Mouse (Mus musculus): Measurements from ENCODE around the gene Akr1e1.
"Not testable (repeated sequence)": the region's sequence is repeated elsewhere in the genome, so short reads cannot be mapped to it uniquely, and the experiment has no call there.

Akr1e1 gene

GRCm38 (mm10) chr13:4608961-4609409, at the start of gene Akr1e1:
TSS of gene Akr1e1 (minus strand) at chr13:4609174.
- peak; percentile 93 for DNase-seq (ENCODE audit: low spot score)

DNA sequence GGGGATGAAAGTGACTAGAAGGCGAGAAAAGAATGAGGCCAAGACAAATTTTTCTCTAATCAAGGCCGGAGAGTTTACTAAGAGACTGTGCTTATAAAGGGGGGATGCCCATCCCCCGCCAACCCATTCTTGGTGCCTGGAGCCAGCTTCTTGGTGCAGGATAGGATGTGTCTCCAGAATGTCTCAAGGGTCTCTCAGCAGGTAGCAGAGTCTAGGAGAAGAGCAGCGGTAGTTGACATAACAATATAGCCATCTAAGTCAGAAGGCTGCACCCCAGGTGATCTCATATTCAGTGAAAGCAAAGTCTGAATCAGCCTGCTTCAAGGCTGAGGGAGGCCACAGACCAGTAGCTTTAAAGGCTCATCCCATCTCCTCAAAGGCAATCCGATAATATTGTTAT, 49.4 kb upstream of the Akr1e1 start:
- DNase-seq (ENCODE audit: low spot score) = no peak

GRCm38 (mm10) chr13:4656277-4657146, 47.5 kb upstream of the Akr1e1 start:
- no peak for DNase-seq (ENCODE audit: low spot score)

DNA sequence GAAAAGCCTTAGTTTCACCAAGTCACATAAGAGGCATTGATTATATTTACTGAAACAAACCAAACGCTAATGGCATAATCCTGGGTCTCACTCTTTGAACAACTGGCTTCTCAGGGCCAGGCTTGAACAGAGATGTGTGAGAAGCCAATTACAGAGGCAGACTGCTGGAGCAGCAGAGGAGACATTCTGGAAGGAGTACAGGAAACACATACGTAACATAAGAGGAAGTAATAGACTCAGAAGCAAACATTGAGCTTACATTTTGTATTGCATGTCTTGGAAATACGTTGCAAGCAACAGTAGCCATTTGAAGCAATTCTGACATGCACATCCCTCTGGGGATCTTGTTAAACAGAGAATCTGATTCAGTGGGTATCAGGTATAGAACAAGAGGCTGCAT, 41.2 kb upstream of the Akr1e1 start:
- no peak for DNase-seq (ENCODE audit: low spot score)

GRCm38 (mm10) chr13:4645248-4645647, 36.3 kb upstream of the Akr1e1 start:
- no peak for DNase-seq (ENCODE audit: low spot score)

GRCm38 (mm10) chr13:4610902-4611301, 1.9 kb upstream of the Akr1e1 start:
- peak; percentile 25 for DNase-seq (ENCODE audit: low spot score)

DNA sequence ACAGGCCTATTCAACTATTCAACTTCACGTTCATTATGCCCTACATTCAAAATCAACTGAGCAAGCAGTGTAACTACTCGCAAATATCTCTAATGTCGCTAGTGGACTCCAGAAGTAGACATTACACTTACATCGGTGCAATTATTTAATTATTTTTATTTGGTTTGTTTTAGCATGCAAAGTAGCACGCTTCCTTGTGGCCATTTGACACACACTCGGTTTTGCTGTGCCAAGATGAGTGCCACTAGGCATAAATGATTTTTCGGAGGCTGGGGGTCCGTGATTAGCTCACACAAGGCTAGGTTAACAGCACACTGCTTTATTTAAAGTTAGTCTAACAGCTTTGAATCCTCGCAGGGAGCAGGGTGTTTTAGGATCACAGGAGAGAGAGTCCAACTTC, 444 bp downstream of the Akr1e1 start:
- DNase-seq (ENCODE audit: low spot score) = no peak

- no peak for DNase-seq (ENCODE audit: low spot score)
These were observed 2.2 kb downstream of the Akr1e1 start for GRCm38 (mm10) chr13:4606821-4607220.

- DNase-seq (ENCODE audit: low spot score) = not testable (repeated sequence)
These were observed 5.5 kb downstream of the Akr1e1 start for GRCm38 (mm10) chr13:4603431-4603830.

DNA sequence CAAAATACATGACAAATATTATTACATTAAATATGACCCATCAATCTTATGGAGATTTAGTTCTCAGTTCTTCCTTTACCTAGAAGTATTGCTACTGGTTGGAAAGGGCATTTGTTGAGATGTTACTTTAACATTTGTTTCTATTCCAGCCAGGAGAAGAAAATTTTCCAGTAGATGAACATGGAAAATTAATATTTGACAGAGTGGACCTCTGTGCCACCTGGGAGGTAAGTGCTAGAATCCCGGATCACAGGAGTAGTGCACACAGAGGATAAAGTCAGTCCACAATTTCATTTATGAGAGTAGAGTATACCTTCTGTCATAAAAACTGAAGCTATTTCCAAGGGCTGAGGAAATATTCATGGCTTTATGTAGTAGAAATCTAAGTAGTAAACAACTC, 32.1 kb downstream of the Akr1e1 start:
- DNase-seq (ENCODE audit: low spot score) = no peak

- DNase-seq (ENCODE audit: low spot score) = no peak
These were observed 35.1 kb downstream of the Akr1e1 start, which contains the start of gene Akr1c21 for GRCm38 (mm10) chr13:4573871-4574270. TSS of gene Akr1c21 (plus strand) at chr13:4574075.

GRCm38 (mm10) chr13:4565996-4566395, 43.0 kb downstream of the Akr1e1 start:
- no peak for DNase-seq (ENCODE audit: low spot score)

- DNase-seq (ENCODE audit: low spot score) = no peak
These were observed 48.5 kb downstream of the Akr1e1 start for GRCm38 (mm10) chr13:4560500-4560899.

- no peak for DNase-seq (ENCODE audit: low spot score)
These were observed 49.8 kb downstream of the Akr1e1 start for GRCm38 (mm10) chr13:4559143-4559542.
